Mouse (Mus musculus) midbrain, embryonic 14.5 days (tissue): ENCODE measurements around the gene Ap3m1. TPM values are rescaled to one million over a fixed set of nuclear protein-coding genes. Genes with fewer than 3 reads are reported as not detected.

Experiments
- polyA plus RNA-seq: library from polyadenylated mRNA; unstranded; fragments of >200 nt; fragmentation: Nextera tagmentation; extraction: Ambion mirVana; gene quantifications from 2 replicates; pipeline ENCODE4 v1.2.1, GENCODE M21; 2014

The Ap3m1 gene
- polyA plus RNA-seq, 1 experiment from 2014 or later, result 112 TPM

Other genes with a start within 250 kb of the Ap3m1 start
- 0.15 and 0.62 TPM in 2 replicates for gene Plau, start 215.8 kb downstream of the Ap3m1 start, polyA plus RNA-seq
- 6.5 and 14.3 TPM in 2 replicates for gene Vcl, start 123.1 kb downstream of the Ap3m1 start, polyA plus RNA-seq
- 34.1 and 37.9 TPM in 2 replicates for gene Adk, start 66 bp upstream of the Ap3m1 start, polyA plus RNA-seq